Comparison of ENCODE assay signal across 19 mouse cellular contexts in the genomic region with DNA sequence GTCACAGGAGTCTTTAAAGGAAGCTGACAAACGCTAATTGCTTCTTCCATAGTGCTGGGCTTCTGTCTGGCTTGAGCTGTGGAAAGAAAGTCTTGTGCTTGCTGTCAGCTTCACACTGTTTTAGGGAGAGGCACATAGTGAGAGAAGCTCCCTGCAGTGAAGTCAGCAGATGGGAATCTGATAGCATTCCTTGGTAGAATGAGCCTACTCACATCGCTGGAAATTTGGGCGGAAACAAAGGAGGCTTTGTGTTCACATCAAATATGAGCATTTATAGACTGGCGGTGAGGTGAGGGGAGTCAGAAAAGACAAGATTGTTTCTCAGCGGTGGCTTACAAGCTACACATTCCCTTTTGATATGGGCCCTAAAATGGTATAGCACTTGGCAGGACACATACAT. TPM values are rescaled to one million over a fixed set of nuclear protein-coding genes. Genes with fewer than 3 reads are reported as not detected.
DNase-seq lines count a peak whose midpoint lies in the region; ATAC-seq and TF ChIP-seq lines count a peak whose summit lies in the region.
"Had no signal": no experiment of that assay in that cellular context is flagged by ENCODE, and none has a peak within 500 bp of the region (broad histone marks: within the 10 kb centered on the region; RNA-seq: fewer than 3 reads in every experiment).

No protein-coding gene starts in this region.

- H3K4me3 ChIP-seq in hindbrain, postnatal 0 days (ENCODE audit: low read length), result no peak overlapping the region
- no peak overlapping the region for H3K4me3 ChIP-seq in hindbrain, embryonic 16.5 days (ENCODE audit: low read length)
- H3K4me3 ChIP-seq in C2C12 (ENCODE audit: insufficient read depth, poor library complexity, severe bottlenecking) (no peak overlapping the region), myocyte (no peak overlapping the region)
- H3K4me3 ChIP-seq: embryonic facial prominence, embryonic 12.5 days; heart, embryonic 13.5 days; midbrain, embryonic 13.5 days had no signal

- WGBS in hindbrain, postnatal 0 days, result 20% methylated on average over 5 of the region's 5 CpGs
- 26% methylated on average over 5 of the region's 5 CpGs for WGBS in hindbrain, embryonic 16.5 days

- H3ac ChIP-seq in C2C12 (ENCODE audit: control insufficient read depth, insufficient read length, low read depth) (peak overlapping the region; percentile 35), myocyte (ENCODE audit: control insufficient read depth, insufficient read length) (no peak overlapping the region)

- no peaks in the 10 kb centered on the region for H3K9me3 ChIP-seq in hindbrain, postnatal 0 days (ENCODE audit: low read length)
- no peaks in the 10 kb centered on the region for H3K9me3 ChIP-seq in hindbrain, embryonic 16.5 days (ENCODE audit: control insufficient read depth, low read length)
- H3K9me3 ChIP-seq: embryonic facial prominence, embryonic 12.5 days; heart, embryonic 13.5 days; midbrain, embryonic 13.5 days had no signal

- no peak for TF ChIP-seq POLR2A in myocyte (IDR thresholded peaks at IDR 0.05; ENCODE audit: insufficient read length, low read depth)

- H3K27ac ChIP-seq in hindbrain, postnatal 0 days, result no peak overlapping the region
- no peak overlapping the region for H3K27ac ChIP-seq in hindbrain, embryonic 16.5 days (ENCODE audit: low read depth, low read length)
- H3K27ac ChIP-seq: embryonic facial prominence, embryonic 12.5 days; heart, embryonic 13.5 days; liver, embryonic 14.5 days; midbrain, embryonic 13.5 days; stomach, postnatal 0 days had no signal

- TF ChIP-seq CTCF in hindbrain, postnatal 0 days (IDR thresholded peaks at IDR 0.05; ENCODE audit: low read depth), result no peak
- no peak for TF ChIP-seq CTCF in C2C12 (IDR thresholded peaks at IDR 0.05; ENCODE audit: control insufficient read depth, insufficient read depth, insufficient read length)

- H3K4me1 ChIP-seq in hindbrain, postnatal 0 days (ENCODE audit: insufficient read depth, low read length), result no peaks in the 10 kb centered on the region
- peaks cover 7% of the 10 kb centered on the region; the same call in 1 of the 2 replicates for H3K4me1 ChIP-seq in hindbrain, embryonic 16.5 days (ENCODE audit: control insufficient read depth, insufficient read depth, low read depth, low read length)

- H3K36me3 ChIP-seq in hindbrain, postnatal 0 days (ENCODE audit: insufficient read depth, low read length), result no peaks in the 10 kb centered on the region
- no peaks in the 10 kb centered on the region for H3K36me3 ChIP-seq in hindbrain, embryonic 16.5 days (ENCODE audit: control insufficient read depth, insufficient read depth, low read length)
- no peaks in the 10 kb centered on the region for H3K36me3 ChIP-seq in C2C12 (ENCODE audit: control insufficient read depth, insufficient read depth)
- no peaks in the 10 kb centered on the region for H3K36me3 ChIP-seq in myocyte (ENCODE audit: control insufficient read depth, insufficient read depth)
- H3K36me3 ChIP-seq: embryonic facial prominence, embryonic 12.5 days; heart, embryonic 13.5 days; midbrain, embryonic 13.5 days had no signal

- no peak for ATAC-seq in hindbrain, postnatal 0 days
- ATAC-seq in hindbrain, embryonic 16.5 days, result no peak
- ATAC-seq: intestine, embryonic 16.5 days; midbrain, embryonic 13.5 days; Patski had no signal

- H3K27me3 ChIP-seq in hindbrain, postnatal 0 days (ENCODE audit: insufficient read depth, low read length), result no peaks in the 10 kb centered on the region; the same call in 1 of the 2 replicates
- peaks cover 3% of the 10 kb centered on the region; the same call in 1 of the 2 replicates for H3K27me3 ChIP-seq in hindbrain, embryonic 16.5 days (replicated peaks; ENCODE audit: control insufficient read depth, insufficient read depth, low read length)
- no peaks in the 10 kb centered on the region for H3K27me3 ChIP-seq in C2C12 (ENCODE audit: control insufficient read depth, insufficient read depth, insufficient read length)
- no peaks in the 10 kb centered on the region for H3K27me3 ChIP-seq in myocyte (ENCODE audit: control insufficient read depth, insufficient read depth, insufficient read length)
- H3K27me3 ChIP-seq: Patski had no signal

- H3K4me2 ChIP-seq in hindbrain, postnatal 0 days (ENCODE audit: low read depth, low read length), result no peak overlapping the region
- no peak overlapping the region for H3K4me2 ChIP-seq in hindbrain, embryonic 16.5 days (ENCODE audit: low read length)
- H3K4me2 ChIP-seq in myocyte (ENCODE audit: low read depth), result peak overlapping the region; percentile 62
- H3K4me2 ChIP-seq: embryonic facial prominence, embryonic 12.5 days; heart, embryonic 13.5 days; midbrain, embryonic 13.5 days had no signal

- H3K79me3 ChIP-seq in C2C12 (ENCODE audit: low read depth), result no peaks in the 10 kb centered on the region

- peaks cover 17% of the 10 kb centered on the region for H3K79me2 ChIP-seq in C2C12 (ENCODE audit: control insufficient read depth, insufficient read depth)
- no peaks in the 10 kb centered on the region for H3K79me2 ChIP-seq in myocyte (ENCODE audit: control insufficient read depth, insufficient read depth)

- DNase-seq in hindbrain, postnatal 0 days (ENCODE audit: low spot score), result peak; percentile 9
- peak; percentile 53 for DNase-seq in ZHBTc4 (ENCODE audit: low read depth, low spot score)
- no peak for DNase-seq in adrenal gland, postnatal 4 days (ENCODE audit: low spot score in 2 of 2)
- DNase-seq in cerebellum, postnatal 36 days, result no peak
- DNase-seq: cerebellum, adult 2 months; gastrocnemius, postnatal 36 days; heart, postnatal 4 days; thymus, postnatal 4 days had no signal

- H3K9ac ChIP-seq in hindbrain, postnatal 0 days (replicated peaks; ENCODE audit: low read length), result no peak overlapping the region
- no peak overlapping the region for H3K9ac ChIP-seq in hindbrain, embryonic 16.5 days (ENCODE audit: low read depth, low read length)
- H3K9ac ChIP-seq: embryonic facial prominence, embryonic 12.5 days; heart, embryonic 13.5 days; liver, embryonic 14.5 days; midbrain, embryonic 13.5 days had no signal

TF ChIP-seq in C2C12, 6 proteins besides CTCF, POLR2A, EP300 and RAD21:
- TF ChIP-seq USF1 (IDR thresholded peaks at IDR 0.05; ENCODE audit: low read depth), result no peak
- TF ChIP-seq FOSL1 (IDR thresholded peaks at IDR 0.05; ENCODE audit: insufficient read depth, low read length, poor library complexity, severe bottlenecking), result no peak
- TF ChIP-seq MYOG (IDR thresholded peaks at IDR 0.05; ENCODE audit: control insufficient read depth, extremely low read depth, insufficient read length), result no peak
- no peak for TF ChIP-seq CEBPB (IDR thresholded peaks at IDR 0.05; ENCODE audit: low read depth)

TF ChIP-seq in myocyte, 11 proteins besides CTCF, POLR2A, EP300 and RAD21:
- TF ChIP-seq CEBPB (IDR thresholded peaks at IDR 0.05; ENCODE audit: insufficient read depth, poor library complexity, severe bottlenecking), result no peak
- TF ChIP-seq MAX (IDR thresholded peaks at IDR 0.05; ENCODE audit: low read depth), result no peak
- TF ChIP-seq TCF12 (IDR thresholded peaks at IDR 0.05; ENCODE audit: insufficient read depth, poor library complexity, severe bottlenecking), result no peak
- no peak for TF ChIP-seq POLR2AphosphoS2 (IDR thresholded peaks at IDR 0.05; ENCODE audit: insufficient read length, low read depth)
- TF ChIP-seq USF1 (IDR thresholded peaks at IDR 0.05; ENCODE audit: low read depth), result no peak
- TF ChIP-seq MYOD1 (IDR thresholded peaks at IDR 0.05; ENCODE audit: control insufficient read depth in 1 of 3, insufficient read length in 2 of 3, low read depth in 2 of 3), result no peak
- no peak for TF ChIP-seq SRF (IDR thresholded peaks at IDR 0.05; ENCODE audit: control insufficient read depth, insufficient read length, low read depth)
- TF ChIP-seq TCF3 (IDR thresholded peaks at IDR 0.05; ENCODE audit: insufficient read length, low read depth), result no peak
- no peak for TF ChIP-seq MYOG (IDR thresholded peaks at IDR 0.05; ENCODE audit: control insufficient read depth in 1 of 3, insufficient read depth in 1 of 3, insufficient read length in 2 of 3, low read depth in 2 of 3)
- TF ChIP-seq REST (IDR thresholded peaks at IDR 0.05; ENCODE audit: insufficient read depth, insufficient read length), result no peak
- no peak for TF ChIP-seq E2F4 (IDR thresholded peaks at IDR 0.05; ENCODE audit: insufficient read depth)

RNA-seq across cellular contexts. Expression of a gene that starts 2.0 kb away (rescaled TPM):
- 2.2 and 3.8 TPM in 2 replicates for total RNA-seq in hindbrain, postnatal 0 days (2014; rRNA removed)
- polyA plus RNA-seq in hindbrain, postnatal 0 days (2015; fragmentation: Nextera tagmentation; extraction: Ambion mirVana), result 1.4 and 1.6 TPM in 2 replicates
- polyA plus RNA-seq in hindbrain, embryonic 16.5 days (2015; fragmentation: Nextera tagmentation; extraction: Ambion mirVana), result 0.69 and 0.84 TPM in 2 replicates
- polyA plus RNA-seq in C2C12 (2012; fragmentation: generic; extraction: Trizol) (4.6 TPM), myocyte (2012; fragmentation: generic; extraction: Trizol) (0.48 TPM)
- 1 to 10 TPM; 4.2 to 5.5 TPM for total RNA-seq in adrenal gland, postnatal 4 days (2021)

RNA-seq across cellular contexts. Expression of a gene that starts 15.9 kb away (rescaled TPM):
- total RNA-seq in hindbrain, postnatal 0 days (2014; rRNA removed), result 15.2 TPM in 1 of 2 replicates, not detected in the other
- polyA plus RNA-seq in hindbrain, postnatal 0 days (2015; fragmentation: Nextera tagmentation; extraction: Ambion mirVana), result 3.7 and 5.2 TPM in 2 replicates
- polyA plus RNA-seq in hindbrain, embryonic 16.5 days (2015; fragmentation: Nextera tagmentation; extraction: Ambion mirVana), result 5.9 and 6.9 TPM in 2 replicates
- polyA plus RNA-seq in C2C12 (2012; fragmentation: generic; extraction: Trizol) (0.21 TPM), myocyte (2012; fragmentation: generic; extraction: Trizol) (0.18 TPM)
- 1 to 10 TPM; 3.9 to 5.2 TPM for total RNA-seq in adrenal gland, postnatal 4 days (2021)
- total RNA-seq: layer of hippocampus, adult 18-20 months had no signal

RNA-seq across cellular contexts. Expression of a gene that starts 35.1 kb away (rescaled TPM):
- total RNA-seq in hindbrain, postnatal 0 days (2014; rRNA removed), result 12.2 and 14.1 TPM in 2 replicates
- 4.1 and 4.3 TPM in 2 replicates for polyA plus RNA-seq in hindbrain, postnatal 0 days (2015; fragmentation: Nextera tagmentation; extraction: Ambion mirVana)
- polyA plus RNA-seq in hindbrain, embryonic 16.5 days (2015; fragmentation: Nextera tagmentation; extraction: Ambion mirVana), result 5.3 and 6.7 TPM in 2 replicates
- polyA plus RNA-seq in C2C12 (2012; fragmentation: generic; extraction: Trizol) (5.3 TPM), myocyte (2012; fragmentation: generic; extraction: Trizol) (4.1 TPM)
- 10 to 100 TPM; 25.5 to 28.1 TPM for total RNA-seq in adrenal gland, postnatal 4 days (2021)

Comparison
In these comparisons a context has a peak if more than half of its experiments do, and no peak if none do; other contexts are left out.
1. DNase-seq: peak in hindbrain, postnatal 0 days (single experiment) and ZHBTc4 (single experiment); none in adrenal gland, postnatal 4 days (0 of 2) and cerebellum, postnatal 36 days (0 of 2).